Mouse (Mus musculus) limb, embryonic 12.5 days (tissue): ENCODE data around the gene Cfap43. TPM values are rescaled to one million over a fixed set of nuclear protein-coding genes. Genes with fewer than 3 reads are reported as not detected.

Experiments
- ATAC-seq: fragments of 200-750 bp; cut with Nextera tagmentation; 2 replicates; pipeline ENCODE4 v1.8.0; 2017; ENCODE audit warnings: low read depth, moderate TSS enrichment; ENCODE audit not compliant: insufficient number of reproducible peaks, insufficient read depth, low FRiP score, low TSS enrichment
- H3K27ac ChIP-seq: fragments of 300-500 bp; sonication (generic); 2 replicates; pipeline ENCODE4 v1.5.1; 2016; ENCODE audit warnings: mild to moderate bottlenecking, moderate library complexity
- H3K27me3 ChIP-seq: fragments of 300-500 bp; sonication (generic); 2 replicates; pipeline ENCODE4 v1.6.1; 2016; ENCODE audit warnings: mild to moderate bottlenecking, moderate library complexity
- H3K36me3 ChIP-seq: fragments of 300-500 bp; sonication (generic); 2 replicates; pipeline ENCODE4 v1.6.1; 2016; ENCODE audit warnings: mild to moderate bottlenecking, moderate library complexity
- H3K4me1 ChIP-seq: fragments of 300-500 bp; sonication (generic); replicated peaks from 2 replicates; pipeline ENCODE4 v1.6.1; 2016
- H3K4me2 ChIP-seq: fragments of 300-500 bp; sonication (generic); 2 replicates; pipeline ENCODE4 v1.6.1; 2016; ENCODE audit warnings: mild to moderate bottlenecking, moderate library complexity
- H3K4me3 ChIP-seq: fragments of 300-500 bp; sonication (generic); replicated peaks from 2 replicates; pipeline ENCODE4 v1.5.1; 2016; ENCODE audit warnings: mild to moderate bottlenecking
- H3K9ac ChIP-seq: fragments of 300-500 bp; sonication (generic); replicated peaks from 2 replicates; pipeline ENCODE4 v1.6.1; 2016; ENCODE audit warnings: mild to moderate bottlenecking, moderate library complexity
- H3K9me3 ChIP-seq: fragments of 300-500 bp; sonication (generic); 2 replicates; pipeline ENCODE4 v1.6.1; 2016; ENCODE audit warnings: mild to moderate bottlenecking, moderate library complexity
- WGBS: fragments of 180-500 bp; shearing (Covaris S2); methylation state at CpG from one replicate; pipeline ENCODE4 v1.1.7; 2016; 5-methylcytosine and 5-hydroxymethylcytosine counted together
- polyA plus RNA-seq: library from polyadenylated mRNA; unstranded; fragments of >200 nt; fragmentation: Nextera tagmentation; extraction: Ambion mirVana; gene quantifications from 2 replicates; pipeline ENCODE4 v1.2.1, GENCODE M21; 2016

Cfap43 gene
- polyA plus RNA-seq, result 0.09 TPM in 1 of 2 replicates, not detected in the other

- peak within 1 kb of the TSS; percentile 89 for H3K9ac ChIP-seq
- ATAC-seq, result peak; percentile 74
- H3K27me3 ChIP-seq, result no peaks in the 10 kb centered on the region
- peak within 1 kb of the TSS; percentile 79 for H3K4me3 ChIP-seq
- H3K27ac ChIP-seq, result peak within 1 kb of the TSS; percentile 95
- H3K9me3 ChIP-seq, result no peaks in the 10 kb centered on the region
- H3K36me3 ChIP-seq, result 0 out of 2 replicates have a peak, but pooled peaks cover 3% of the 10 kb centered on the region
- peak within 1 kb of the TSS; percentile 79 for H3K4me2 ChIP-seq
- under 1% methylated on average over 48 of the region's 48 CpGs for WGBS
- peaks cover 40% of the 10 kb centered on the region for H3K4me1 ChIP-seq
Observed at GRCm38 (mm10) chr19:47919126-47919965, at the start of gene Cfap43, which contains the start of gene Itprip. Gene Cfap43 (minus strand): TSS chr19:47919287. Gene Itprip (minus strand): TSS chr19:47919299.

- Histone ChIP-seq H3K4me1 (no peaks in the 10 kb centered on the region), H3K9me3 (no peaks in the 10 kb centered on the region), H3K36me3 (no peaks in the 10 kb centered on the region), H3K9ac (no peak overlapping the region), H3K4me3 (no peak overlapping the region), H3K27me3 (no peaks in the 10 kb centered on the region), H3K4me2 (no peak overlapping the region), H3K27ac (no peak overlapping the region)
- ATAC-seq, result no peak
- WGBS, result 66% methylated on average over 13 of the region's 13 CpGs
Observed at GRCm38 (mm10) chr19:47958181-47958580, 39.1 kb upstream of the Cfap43 start.

- Histone ChIP-seq H3K27ac (no peak overlapping the region), H3K4me3 (no peak overlapping the region), H3K4me2 (no peak overlapping the region), H3K27me3 (no peaks in the 10 kb centered on the region), H3K4me1 (no peaks in the 10 kb centered on the region), H3K9ac (no peak overlapping the region), H3K36me3 (no peaks in the 10 kb centered on the region), H3K9me3 (no peaks in the 10 kb centered on the region)
- no peak for ATAC-seq
- 88% methylated on average over 9 of the region's 9 CpGs for WGBS
Observed at GRCm38 (mm10) chr19:47953169-47953568, 34.1 kb upstream of the Cfap43 start.

- WGBS, result 88% methylated on average over 7 of the region's 7 CpGs
- ATAC-seq, result no peak
- H3K27me3 ChIP-seq, result no peaks in the 10 kb centered on the region
Observed at GRCm38 (mm10) chr19:47950946-47951345, 31.9 kb upstream of the Cfap43 start.

GRCm38 (mm10) chr19:47946821-47947465 is 27.9 kb upstream of the Cfap43 start:
- ATAC-seq, result no peak
- Histone ChIP-seq H3K27me3 (no peaks in the 10 kb centered on the region), H3K4me1 (no peaks in the 10 kb centered on the region), H3K4me3 (no peak overlapping the region), H3K36me3 (no peaks in the 10 kb centered on the region), H3K9ac (no peak overlapping the region), H3K9me3 (no peaks in the 10 kb centered on the region), H3K27ac (no peak overlapping the region), H3K4me2 (peak overlapping the region; percentile 28)
- 61% methylated on average over 23 of the region's 23 CpGs for WGBS

More at GRCm38 (mm10) chr19:47950946-47951345, 31.9 kb upstream of the Cfap43 start:
- Histone ChIP-seq H3K9me3 (no peaks in the 10 kb centered on the region), H3K4me2 (no peak overlapping the region), H3K27ac (no peak overlapping the region), H3K4me1 (no peaks in the 10 kb centered on the region), H3K9ac (no peak overlapping the region), H3K36me3 (no peaks in the 10 kb centered on the region), H3K4me3 (no peak overlapping the region)

GRCm38 (mm10) chr19:47939361-47939760 is 20.3 kb upstream of the Cfap43 start:
- H3K9ac ChIP-seq, result no peak overlapping the region
- no peaks in the 10 kb centered on the region for H3K36me3 ChIP-seq
- H3K4me3 ChIP-seq, result no peak overlapping the region
- no peak overlapping the region for H3K4me2 ChIP-seq
- no peak for ATAC-seq
- H3K4me1 ChIP-seq, result peaks cover 7% of the 10 kb centered on the region
- H3K27ac ChIP-seq, result no peak overlapping the region
- 71% methylated on average over 6 of the region's 6 CpGs for WGBS
- peaks cover 13% of the 10 kb centered on the region for H3K27me3 ChIP-seq
- no peaks in the 10 kb centered on the region for H3K9me3 ChIP-seq

GRCm38 (mm10) chr19:47937443-47938406 is 18.6 kb upstream of the Cfap43 start, which contains the start of gene Cfap58:
Gene Cfap58 (plus strand): TSS chr19:47937675.
- WGBS, result 8% methylated on average over 41 of the region's 41 CpGs
- H3K4me1 ChIP-seq, result peaks cover 7% of the 10 kb centered on the region
- 0 out of 2 replicates have a peak within 1 kb of the TSS, but pooled peaks have one; percentile 27 for H3K9ac ChIP-seq
- peaks cover 13% of the 10 kb centered on the region for H3K27me3 ChIP-seq
- no peaks in the 10 kb centered on the region for H3K36me3 ChIP-seq
- H3K4me2 ChIP-seq, result peak within 1 kb of the TSS; percentile 70
- H3K9me3 ChIP-seq, result no peaks in the 10 kb centered on the region
- peak within 1 kb of the TSS; percentile 36 for H3K4me3 ChIP-seq
- ATAC-seq, result peak; percentile 89
- H3K27ac ChIP-seq, result no peak within 1 kb of the TSS

GRCm38 (mm10) chr19:47936938-47937337 is 17.9 kb upstream of the Cfap43 start:
- peak overlapping the region; percentile 36 for H3K4me3 ChIP-seq
- 60% methylated on average over 9 of the region's 9 CpGs for WGBS

GRCm38 (mm10) chr19:47936490-47936889 is 17.4 kb upstream of the Cfap43 start:
- H3K4me3 ChIP-seq, result no peak overlapping the region
- 88% methylated on average over 11 of the region's 11 CpGs for WGBS
- no peak for ATAC-seq
- H3K27ac ChIP-seq, result no peak overlapping the region
- peaks cover 13% of the 10 kb centered on the region for H3K27me3 ChIP-seq
- H3K9ac ChIP-seq, result no peak overlapping the region
- H3K4me1 ChIP-seq, result peaks cover 7% of the 10 kb centered on the region
- H3K9me3 ChIP-seq, result no peaks in the 10 kb centered on the region
- no peaks in the 10 kb centered on the region for H3K36me3 ChIP-seq
- no peak overlapping the region for H3K4me2 ChIP-seq

More at GRCm38 (mm10) chr19:47936938-47937337, 17.9 kb upstream of the Cfap43 start:
- no peak for ATAC-seq
- no peak overlapping the region for H3K9ac ChIP-seq
- H3K36me3 ChIP-seq, result no peaks in the 10 kb centered on the region
- no peaks in the 10 kb centered on the region for H3K9me3 ChIP-seq
- H3K27ac ChIP-seq, result no peak overlapping the region
- peaks cover 7% of the 10 kb centered on the region for H3K4me1 ChIP-seq
- peak overlapping the region; percentile 70 for H3K4me2 ChIP-seq
- H3K27me3 ChIP-seq, result peaks cover 13% of the 10 kb centered on the region

- Histone ChIP-seq H3K4me1 (peaks cover 11% of the 10 kb centered on the region), H3K4me3 (no peak overlapping the region), H3K9ac (no peak overlapping the region), H3K4me2 (no peak overlapping the region), H3K27me3 (peaks cover 13% of the 10 kb centered on the region), H3K9me3 (no peaks in the 10 kb centered on the region), H3K36me3 (no peaks in the 10 kb centered on the region), H3K27ac (no peak overlapping the region)
- WGBS, result 87% methylated on average over 6 of the region's 6 CpGs
- ATAC-seq, result no peak
Observed at GRCm38 (mm10) chr19:47935530-47935929, 16.4 kb upstream of the Cfap43 start.
